Mouse (Mus musculus): ENCODE measurements around the gene Msi1.

DNA sequence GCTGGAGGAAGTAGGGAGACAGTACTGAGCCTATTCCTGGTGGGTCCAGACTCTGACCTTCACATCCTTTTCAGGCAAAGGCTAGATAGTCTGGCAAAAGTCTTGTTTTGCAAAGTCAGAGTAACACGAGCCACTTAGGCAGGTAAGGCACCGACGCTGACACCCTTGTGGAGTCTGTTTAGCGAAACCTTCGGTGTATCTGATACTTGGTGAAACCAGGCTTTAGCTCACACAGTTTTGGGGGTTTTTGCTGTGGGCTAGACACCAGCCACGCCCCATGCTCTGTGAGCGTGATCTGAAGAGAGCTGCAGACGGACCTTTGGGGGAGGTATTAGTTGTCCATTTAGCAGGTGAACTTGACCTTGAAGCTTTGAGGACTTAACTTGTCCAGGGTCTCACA, 3.8 kb downstream of the Msi1 start:
- no peak for TF ChIP-seq USF1 (IDR thresholded peaks at IDR 0.05; ENCODE audit: low read depth, low read length)
- TF ChIP-seq EP300 (IDR thresholded peaks at IDR 0.05; ENCODE audit: low read depth in 1 of 2, low read length in 2 of 2) = no peak
- no peak for TF ChIP-seq MAZ (IDR thresholded peaks at IDR 0.05; ENCODE audit: low read depth, low read length)
- no peak for TF ChIP-seq GATA1 (IDR thresholded peaks at IDR 0.05; ENCODE audit: low read depth, low read length)
- no peak for TF ChIP-seq CTCF (IDR thresholded peaks at IDR 0.05 in 2 of 3, conservative IDR thresholded peaks at IDR 0.05 in 1 of 3; ENCODE audit: control insufficient read depth in 1 of 3, insufficient read depth in 1 of 3, low read depth in 2 of 3, low read length in 3 of 3, poor library complexity in 1 of 3, severe bottlenecking in 1 of 3)
- TF ChIP-seq ZC3H11A (IDR thresholded peaks at IDR 0.05; ENCODE audit: low read depth, low read length) = no peak
- no peak for TF ChIP-seq SIN3A (IDR thresholded peaks at IDR 0.05; ENCODE audit: low read length)
- TF ChIP-seq POLR2AphosphoS5 (IDR thresholded peaks at IDR 0.05; ENCODE audit: borderline replicate concordance, low read depth, low read length) = no peak
- TF ChIP-seq MAX (IDR thresholded peaks at IDR 0.05; ENCODE audit: low read length) = no peak
- TF ChIP-seq SMC3 (IDR thresholded peaks at IDR 0.05; ENCODE audit: low read depth, low read length) = no peak

Measured in MEL (cell line).